Mouse (Mus musculus) kidney, adult 2 months (tissue): ENCODE measurements around the gene Bbc3.

Experiments
- CTCF ChIP-seq: fragments of 200-500 bp; conservative IDR thresholded peaks from 2 replicates; pipeline ENCODE4 v1.5.1; 2011; ENCODE audit warnings: low read depth, mild to moderate bottlenecking, control low read depth, low read length, moderate library complexity, mixed read lengths; ENCODE audit not compliant: insufficient read depth, insufficient read length
- POLR2A ChIP-seq: fragments of 200-500 bp; IDR thresholded peaks from one replicate; pipeline ENCODE4 v1.6.1; 2011; ENCODE audit warnings: low read depth, low read length, control low read depth

GRCm38 (mm10) chr7:16319216-16319615 is 11.0 kb downstream of the Bbc3 start:
- TF ChIP-seq POLR2A = no peak
- TF ChIP-seq CTCF = no peak
